Mouse (Mus musculus) embryonic facial prominence, embryonic 12.5 days (tissue): ENCODE measurements around the gene Gm3448. TPM values are rescaled to one million over a fixed set of nuclear protein-coding genes. Genes with fewer than 3 reads are reported as not detected.
"Not testable (repeated sequence)": the region's sequence is repeated elsewhere in the genome, so short reads cannot be mapped to it uniquely, and the experiment has no call there.

Source experiments
- ATAC-seq: fragments of 200-750 bp; cut with Nextera tagmentation; 2 replicates; pipeline ENCODE4 v1.8.0; 2017; ENCODE audit not compliant: insufficient number of reproducible peaks, insufficient read depth, low FRiP score, low TSS enrichment
- H3K27ac ChIP-seq: fragments of 300-500 bp; sonication (generic); 2 replicates; pipeline ENCODE4 v1.5.1; 2016; ENCODE audit warnings: mild to moderate bottlenecking
- H3K27me3 ChIP-seq: fragments of 300-500 bp; sonication (generic); 2 replicates; pipeline ENCODE4 v1.6.1; 2016; ENCODE audit warnings: mild to moderate bottlenecking, moderate library complexity
- H3K36me3 ChIP-seq: fragments of 300-500 bp; sonication (generic); 2 replicates; pipeline ENCODE4 v1.6.1; 2016; ENCODE audit warnings: mild to moderate bottlenecking
- H3K4me1 ChIP-seq: fragments of 300-500 bp; sonication (generic); 2 replicates; pipeline ENCODE4 v1.6.1; 2016
- H3K4me2 ChIP-seq: fragments of 300-500 bp; sonication (generic); replicated peaks from 2 replicates; pipeline ENCODE4 v1.6.1; 2016; ENCODE audit warnings: mild to moderate bottlenecking, moderate library complexity
- H3K4me3 ChIP-seq: fragments of 300-500 bp; sonication (generic); 2 replicates; pipeline ENCODE4 v1.5.1; 2016; ENCODE audit warnings: mild to moderate bottlenecking
- H3K9ac ChIP-seq: fragments of 300-500 bp; sonication (generic); 2 replicates; pipeline ENCODE4 v1.6.1; 2016; ENCODE audit warnings: mild to moderate bottlenecking, moderate library complexity
- H3K9me3 ChIP-seq: fragments of 300-500 bp; sonication (generic); 2 replicates; pipeline ENCODE4 v1.6.1; 2016; ENCODE audit warnings: mild to moderate bottlenecking, moderate library complexity
- WGBS: fragments of 180-500 bp; shearing (Covaris S2); methylation state at CpG from one replicate; pipeline ENCODE4 v1.1.7; 2016; 5-methylcytosine and 5-hydroxymethylcytosine counted together
- polyA plus RNA-seq: library from polyadenylated mRNA; unstranded; fragments of >200 nt; fragmentation: Nextera tagmentation; extraction: Ambion mirVana; gene quantifications from 2 replicates; pipeline ENCODE4 v1.2.1, GENCODE M21; 2016

Gm3448 gene
- polyA plus RNA-seq, 1 experiment from 2014 or later: 4.4 TPM

DNA sequence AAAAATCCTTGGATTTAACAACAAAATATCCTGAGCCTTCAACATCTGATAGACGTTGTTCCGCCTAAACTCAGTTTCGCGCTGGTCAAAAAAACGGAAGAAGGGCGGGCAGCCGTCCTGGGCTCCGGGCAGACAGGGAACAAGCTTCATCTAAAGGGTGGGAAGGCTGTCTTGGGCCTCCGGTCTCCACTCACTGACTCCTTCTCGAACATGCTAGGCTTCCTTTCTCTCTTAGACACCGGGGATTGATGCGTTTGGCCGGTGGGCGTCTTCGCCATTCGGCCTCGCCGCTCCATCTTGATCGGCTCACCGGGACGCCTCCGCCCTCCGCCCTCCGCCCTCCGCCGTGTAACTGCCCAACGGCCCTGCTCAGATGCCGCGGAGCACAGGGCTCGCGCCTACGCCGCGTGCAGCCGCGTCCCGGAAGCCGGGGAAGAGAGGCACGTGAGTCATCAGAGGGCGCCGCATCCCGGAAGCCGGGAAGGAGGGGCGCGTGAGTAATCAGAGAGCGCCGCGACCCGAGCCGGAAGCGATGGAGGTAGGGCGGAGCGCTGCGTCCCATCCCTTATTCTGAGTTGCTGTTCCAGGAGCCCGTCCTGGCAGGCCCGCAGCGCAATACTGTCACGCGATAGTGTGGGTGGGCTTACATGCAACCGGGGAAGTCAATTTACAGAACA, 62.8 kb downstream of the Gm3448 start, which contains the start of the genes 9030025P20Rik and Gm3417:
Gene 9030025P20Rik, plus strand, starts transcription at position 107 of the 677 bp plus-strand sequence.
Gene Gm3417, minus strand, starts transcription at position 429 of the 677 bp plus-strand sequence.
- peak; percentile 96 for ATAC-seq
- H3K9ac ChIP-seq, H3K4me1 ChIP-seq, H3K27ac ChIP-seq, H3K36me3 ChIP-seq, H3K4me2 ChIP-seq, H3K27me3 ChIP-seq, H3K4me3 ChIP-seq, H3K9me3 ChIP-seq: not testable (repeated sequence)
- WGBS: no CpG with 5 or more reads among the region's 60 CpGs

DNA sequence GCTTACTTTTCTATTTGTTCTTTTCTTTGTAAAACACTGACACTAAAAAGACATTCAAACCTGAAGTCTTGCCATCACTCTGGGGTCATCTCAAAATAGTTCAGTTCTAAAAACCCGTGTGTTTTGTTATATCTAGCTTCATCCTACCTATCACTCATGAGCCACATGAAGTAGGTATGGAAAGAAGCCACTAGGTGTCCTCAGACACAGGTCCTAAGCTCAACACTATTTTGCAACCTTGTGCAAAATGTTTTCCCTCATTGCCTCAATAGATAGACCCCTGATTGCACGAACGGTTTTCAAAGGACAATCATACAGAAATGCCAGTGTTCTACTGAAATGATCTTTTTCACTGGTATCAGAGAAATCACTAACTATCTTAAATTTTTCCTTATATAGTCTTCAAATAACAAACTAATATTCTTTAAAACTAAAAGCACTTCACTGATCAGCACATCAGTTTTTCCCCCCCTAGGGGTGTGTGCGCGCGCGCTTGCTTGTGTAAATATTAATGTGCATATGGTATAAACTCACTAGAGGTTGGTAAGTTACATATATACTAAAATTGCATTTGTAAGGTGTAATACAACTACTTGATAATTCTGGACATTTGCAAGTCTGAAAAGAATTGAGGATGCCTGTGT, 63.5 kb downstream of the Gm3448 start:
- not testable (repeated sequence) for H3K9me3 ChIP-seq, H3K36me3 ChIP-seq, ATAC-seq, H3K4me3 ChIP-seq, H3K4me1 ChIP-seq, H3K27me3 ChIP-seq, H3K9ac ChIP-seq, H3K4me2 ChIP-seq, H3K27ac ChIP-seq
- WGBS: 2% methylated on average over 4 of the region's 7 CpGs

DNA sequence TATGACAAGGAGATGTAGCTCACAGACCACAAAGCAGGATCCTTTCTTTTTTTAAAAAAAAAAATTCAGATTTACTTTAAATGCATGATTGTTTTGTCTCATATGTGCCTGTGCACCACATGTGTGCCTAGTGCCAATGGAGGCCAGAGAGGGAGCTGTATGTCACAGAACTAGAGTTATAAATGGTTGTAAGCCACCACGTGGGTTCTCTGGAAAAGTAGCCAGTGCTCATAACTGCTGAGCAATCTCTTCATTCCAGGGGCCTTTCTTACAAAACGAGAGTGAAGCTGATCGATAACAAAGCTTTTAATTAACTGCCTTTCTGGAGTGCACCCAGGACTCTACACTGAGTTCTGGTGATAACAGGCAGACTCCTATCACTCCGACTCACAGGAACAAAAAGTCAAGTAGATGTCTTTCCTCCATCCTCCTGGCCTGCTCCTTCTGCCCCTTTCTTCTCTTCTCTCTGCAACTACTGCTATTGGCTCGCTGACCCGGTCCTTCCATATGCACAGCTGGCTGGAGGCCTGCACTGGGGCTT, 72.9 kb downstream of the Gm3448 start:
- H3K4me2 ChIP-seq, H3K36me3 ChIP-seq, H3K4me3 ChIP-seq, H3K27me3 ChIP-seq, ATAC-seq, H3K27ac ChIP-seq, H3K4me1 ChIP-seq, H3K9ac ChIP-seq, H3K9me3 ChIP-seq: not testable (repeated sequence)
- WGBS: no CpG with 5 or more reads among the region's 6 CpGs

- H3K9me3 ChIP-seq, H3K27me3 ChIP-seq, H3K4me2 ChIP-seq, H3K4me1 ChIP-seq, H3K4me3 ChIP-seq, H3K9ac ChIP-seq, H3K36me3 ChIP-seq, H3K27ac ChIP-seq: not testable (repeated sequence)
- ATAC-seq: peak; percentile 94
- no CpG with 5 or more reads among the region's 44 CpGs for WGBS
Observed at GRCm38 (mm10) chr17:14961557-14962154, 79.7 kb downstream of the Gm3448 start.

DNA sequence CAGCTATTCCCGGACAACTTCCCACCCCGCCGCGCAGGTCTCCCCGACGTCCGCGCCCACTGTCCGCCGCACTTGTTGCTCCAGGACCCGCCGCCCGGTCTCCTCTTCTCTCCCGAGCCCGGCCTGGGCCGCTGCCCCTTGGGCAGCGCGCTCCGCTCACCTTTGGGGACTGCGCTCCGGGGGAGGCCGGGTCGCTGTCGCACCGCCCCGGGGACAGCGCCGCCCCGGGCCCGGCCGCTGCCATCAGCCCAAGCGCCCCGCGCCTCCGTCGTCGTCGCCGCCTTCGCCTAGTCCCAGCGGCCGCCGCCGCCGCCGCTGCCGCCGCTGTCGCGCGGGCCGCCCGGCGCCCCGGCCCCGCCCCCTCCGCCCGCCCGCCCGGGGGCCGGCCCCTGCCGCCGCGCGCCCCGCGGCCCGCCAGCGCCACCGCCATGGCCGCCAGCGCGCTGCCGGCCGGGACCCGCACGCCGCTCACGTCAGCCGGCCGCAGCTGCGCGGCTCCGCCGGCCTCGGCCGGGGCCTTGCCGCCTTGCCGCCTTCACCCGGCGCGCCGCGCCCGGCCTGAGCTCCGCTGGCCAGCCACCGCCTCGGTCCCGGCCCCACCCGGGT, 80.3 kb downstream of the Gm3448 start, which contains the start of gene Phf10:
Gene Phf10, minus strand, starts transcription at position 323 of the 606 bp plus-strand sequence.
- peak within 1 kb of the TSS; percentile 71 for H3K9ac ChIP-seq
- not testable (repeated sequence) for H3K27me3 ChIP-seq, H3K36me3 ChIP-seq, H3K9me3 ChIP-seq, H3K4me1 ChIP-seq
- WGBS: under 1% methylated on average over 44 of the region's 100 CpGs
- H3K27ac ChIP-seq: peak within 1 kb of the TSS; percentile 72; the same call in 1 of the 2 replicates
- peak; percentile 76 for ATAC-seq
- peak within 1 kb of the TSS; percentile 72 for H3K4me2 ChIP-seq
- H3K4me3 ChIP-seq: peak within 1 kb of the TSS; percentile 72

DNA sequence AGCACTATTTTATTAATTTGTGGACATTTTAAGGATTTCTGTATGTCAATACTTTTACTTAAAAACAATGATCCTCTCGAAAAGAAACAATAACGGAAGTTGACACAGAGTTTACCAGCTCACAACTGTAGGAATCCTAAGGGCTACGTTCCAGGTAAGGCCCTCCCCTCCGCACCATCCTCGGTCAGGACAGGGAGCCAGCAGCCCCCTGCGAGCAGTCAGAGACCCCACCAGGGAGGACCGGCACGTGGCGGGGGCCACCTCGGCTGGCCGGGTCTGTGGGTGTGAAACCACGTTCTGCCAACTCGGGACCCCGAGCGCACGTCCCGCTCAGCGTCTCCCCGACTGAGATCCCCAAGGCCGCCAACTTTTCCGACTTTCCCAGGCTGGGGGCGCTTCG, 80.8 kb downstream of the Gm3448 start:
- Histone ChIP-seq H3K4me2 (peak overlapping the region; percentile 72), H3K4me3 (peak overlapping the region; percentile 72), H3K27ac (no peak overlapping the region), H3K4me1 (peaks cover 7% of the 10 kb centered on the region), H3K9ac (peak overlapping the region; percentile 71), H3K9me3 (no peaks in the 10 kb centered on the region), H3K27me3 (no peaks in the 10 kb centered on the region), H3K36me3 (0 out of 2 replicates have a peak, but pooled peaks cover 4% of the 10 kb centered on the region)
- 1% methylated on average over 23 of the region's 23 CpGs for WGBS
- peak; percentile 23; the same call in 1 of the 2 replicates for ATAC-seq

GRCm38 (mm10) chr17:14959979-14960378, 81.4 kb downstream of the Gm3448 start:
- Histone ChIP-seq H3K4me2 (peak overlapping the region; percentile 72), H3K9ac (peak overlapping the region; percentile 40)
- 35% methylated on average over 3 of the region's 3 CpGs for WGBS

DNA sequence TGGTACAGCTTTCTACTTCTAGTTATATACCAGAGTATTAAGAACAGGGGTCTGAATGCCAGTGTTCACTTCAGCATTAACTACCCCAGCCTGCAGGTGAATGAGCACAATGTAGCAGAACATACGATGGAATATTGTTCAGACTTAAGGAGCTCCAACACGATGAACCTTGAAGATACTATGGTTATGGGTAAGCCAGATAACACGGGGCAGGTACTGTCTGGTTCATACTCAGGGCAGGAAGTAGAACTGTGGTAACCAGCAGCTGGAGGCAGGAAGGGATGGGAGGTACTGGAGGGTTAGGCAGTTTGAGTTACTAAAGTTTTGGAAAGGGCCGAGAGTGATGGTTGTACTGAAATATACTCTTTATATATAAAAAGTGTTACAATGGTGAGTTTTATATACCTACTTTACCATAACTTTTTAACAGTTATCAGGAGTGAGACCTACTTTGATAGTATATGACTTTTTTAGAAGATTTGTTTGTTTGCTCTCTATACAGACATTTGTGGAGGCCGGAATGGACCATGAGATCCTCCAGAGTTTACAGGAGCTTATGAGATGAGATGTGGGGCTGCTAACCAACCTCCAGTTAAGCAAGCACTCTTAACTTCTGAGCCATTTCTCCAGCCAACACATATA, 82.5 kb downstream of the Gm3448 start:
- no peak overlapping the region for H3K4me3 ChIP-seq
- no peak overlapping the region for H3K9ac ChIP-seq
- H3K9me3 ChIP-seq: no peaks in the 10 kb centered on the region
- H3K4me1 ChIP-seq: peaks cover 7% of the 10 kb centered on the region
- WGBS: 87% methylated on average over 5 of the region's 5 CpGs
- H3K27ac ChIP-seq: no peak overlapping the region
- H3K4me2 ChIP-seq: no peak overlapping the region
- H3K27me3 ChIP-seq: no peaks in the 10 kb centered on the region
- peaks cover 13% of the 10 kb centered on the region for H3K36me3 ChIP-seq
- ATAC-seq: no peak

More at GRCm38 (mm10) chr17:14959979-14960378, 81.4 kb downstream of the Gm3448 start:
- ATAC-seq: no peak
- peak overlapping the region; percentile 26; the same call in 1 of the 2 replicates for H3K4me3 ChIP-seq
- H3K27me3 ChIP-seq: no peaks in the 10 kb centered on the region
- peaks cover 7% of the 10 kb centered on the region for H3K4me1 ChIP-seq
- H3K36me3 ChIP-seq: 0 out of 2 replicates have a peak, but pooled peaks cover 4% of the 10 kb centered on the region
- no peak overlapping the region for H3K27ac ChIP-seq
- H3K9me3 ChIP-seq: no peaks in the 10 kb centered on the region

DNA sequence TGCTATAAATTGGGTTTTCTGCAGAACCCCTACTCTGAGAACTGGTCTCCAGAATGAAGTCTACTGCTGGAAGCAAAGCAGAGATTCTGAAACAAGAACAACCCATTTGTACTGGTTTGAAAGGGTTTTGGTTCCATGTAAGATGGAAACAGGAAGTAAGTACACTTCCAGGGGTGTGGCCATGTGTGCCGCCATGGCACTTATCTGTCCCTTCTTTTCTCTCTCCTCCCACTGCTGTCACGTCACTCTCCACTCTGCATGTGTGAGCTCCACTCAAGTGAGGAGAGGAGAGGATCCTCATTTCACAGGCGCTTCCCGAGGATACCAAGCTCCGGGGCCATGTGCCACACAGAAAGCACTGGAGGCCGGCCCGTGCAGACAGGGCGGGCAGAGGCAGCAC, 87.9 kb downstream of the Gm3448 start:
- Histone ChIP-seq H3K27me3 (no peaks in the 10 kb centered on the region), H3K36me3 (peaks cover 50% of the 10 kb centered on the region), H3K4me1 (0 out of 2 replicates have a peak, but pooled peaks cover under 1% of the 10 kb centered on the region), H3K4me2 (no peak overlapping the region), H3K4me3 (no peak overlapping the region), H3K27ac (no peak overlapping the region), H3K9ac (no peak overlapping the region), H3K9me3 (no peaks in the 10 kb centered on the region)
- 90% methylated on average over 8 of the region's 8 CpGs for WGBS
- ATAC-seq: no peak

DNA sequence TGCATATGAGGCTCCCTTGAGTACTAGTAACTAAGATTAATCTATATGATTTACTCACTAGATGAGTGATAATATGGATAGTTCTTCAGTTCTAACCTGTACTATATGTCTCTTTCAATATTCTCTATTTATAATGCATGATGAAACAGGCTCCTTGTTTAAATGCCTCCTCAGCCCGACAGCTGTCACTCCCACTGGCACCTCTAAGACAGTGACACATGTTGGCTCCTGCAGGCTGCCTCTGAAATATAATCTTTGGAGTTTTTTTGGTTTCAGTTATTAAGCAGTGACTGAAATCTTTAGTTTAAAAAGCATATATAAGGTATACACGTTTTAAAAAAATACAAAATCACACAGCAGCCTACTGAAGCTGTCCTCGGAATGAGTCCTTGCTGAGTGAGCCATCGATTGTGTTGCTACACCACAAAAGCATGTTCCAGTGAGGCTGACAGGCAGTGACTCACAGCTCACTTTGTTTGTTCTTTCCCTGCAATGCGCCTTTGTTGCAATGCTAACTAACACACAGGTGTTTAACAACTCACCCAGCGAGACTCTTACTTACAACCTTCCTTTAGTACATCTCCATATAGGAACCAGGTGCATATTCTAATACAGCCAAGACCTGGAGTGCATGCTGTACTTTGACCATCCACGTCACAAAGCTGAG, 92.0 kb downstream of the Gm3448 start:
- H3K27ac ChIP-seq: no peak overlapping the region
- H3K9me3 ChIP-seq: no peaks in the 10 kb centered on the region
- H3K4me1 ChIP-seq: peaks cover 3% of the 10 kb centered on the region
- WGBS: 86% methylated on average over 7 of the region's 7 CpGs
- no peak overlapping the region for H3K9ac ChIP-seq
- H3K36me3 ChIP-seq: peaks cover 71% of the 10 kb centered on the region
- no peaks in the 10 kb centered on the region for H3K27me3 ChIP-seq
- H3K4me3 ChIP-seq: no peak overlapping the region
- no peak overlapping the region for H3K4me2 ChIP-seq
- no peak for ATAC-seq
